Mouse (Mus musculus) layer of hippocampus, postnatal 14 days (tissue): ENCODE data around the gene Vmn1r38. TPM values are rescaled to one million over a fixed set of nuclear protein-coding genes. Genes with fewer than 3 reads are reported as not detected.
"Not testable (repeated sequence)": the region's sequence is repeated elsewhere in the genome, so short reads cannot be mapped to it uniquely, and the experiment has no call there.

Experiments
- DNase-seq, 2 experiments: peaks; one replicate each; pipeline ENCODE4 v3.0.0; 2021 to 2022; ENCODE audit warnings: low spot score in 2 of 2, mixed read lengths in 1 of 2
- long read RNA-seq, 2 experiments: library from polyadenylated mRNA; stranded (forward); transcript quantifications; one replicate each; pipeline ENCODE4 v2.0.0; 2021
- total RNA-seq, 2 experiments: library from RNA; stranded (reverse); gene quantifications; 2 replicates each; pipeline ENCODE4 v1.2.3; 2021

Gene Vmn1r38
- total RNA-seq, result not detected
- long read RNA-seq, experiment 1, result 0 reads
- long read RNA-seq, experiment 2, result 0 reads

- not testable (repeated sequence) for DNase-seq
These were observed at the start of gene Vmn1r38 for GRCm38 (mm10) chr6:66782527-66782926. Gene Vmn1r38 (minus strand): TSS chr6:66782627.

GRCm38 (mm10) chr6:66810509-66810908 is 28.1 kb upstream of the Vmn1r38 start, which contains the start of gene Vmn1r39:
Gene Vmn1r39 (minus strand): TSS chr6:66810609.
- no peak for DNase-seq

- DNase-seq, result no peak
These were observed 23.9 kb upstream of the Vmn1r38 start for GRCm38 (mm10) chr6:66806311-66806710.

- no peak for DNase-seq
These were observed 23.3 kb upstream of the Vmn1r38 start for GRCm38 (mm10) chr6:66805713-66806112.

GRCm38 (mm10) chr6:66729082-66729481 is 53.3 kb downstream of the Vmn1r38 start, which contains the start of gene Vmn1r37:
Gene Vmn1r37 (plus strand): TSS chr6:66729382.
- not testable (repeated sequence) for DNase-seq

Other genes with a start within 250 kb of the Vmn1r38 start
- 1 to 10 TPM; 5.1 to 7.3 TPM for gene Mad2l1, start 247.2 kb downstream of the Vmn1r38 start, total RNA-seq
- not detected for gene Vmn1r32, start 222.5 kb downstream of the Vmn1r38 start, total RNA-seq
- gene Vmn1r33, start 164.3 kb downstream of the Vmn1r38 start, total RNA-seq, result not detected
- gene Vmn1r34, start 138.7 kb downstream of the Vmn1r38 start, total RNA-seq, result not detected
- gene Vmn1r35, start 96.7 kb downstream of the Vmn1r38 start, total RNA-seq, result not detected
- gene Vmn1r36, start 63.5 kb downstream of the Vmn1r38 start, total RNA-seq, result not detected
- not detected for gene Vmn1r37, start 53.2 kb downstream of the Vmn1r38 start, total RNA-seq
- not detected for gene Vmn1r39, start 28.0 kb upstream of the Vmn1r38 start, total RNA-seq
- gene Gng12, start 113.8 kb upstream of the Vmn1r38 start, total RNA-seq, result 100 to 1,000 TPM; 104 to 117 TPM